Mouse (Mus musculus) forebrain, embryonic 11.5 days (tissue): Measurements from ENCODE around the gene Slc6a20a. TPM values are rescaled to one million over a fixed set of nuclear protein-coding genes. Genes with fewer than 3 reads are reported as not detected.

Experiments
- ATAC-seq: fragments of 200-750 bp; cut with Nextera tagmentation; replicated peaks from 2 replicates; pipeline ENCODE4 v1.8.0; 2017; ENCODE audit warnings: moderate TSS enrichment; ENCODE audit not compliant: low FRiP score
- DNase-seq: peaks from one replicate; pipeline ENCODE4 v3.0.0-alpha.2; 2017; ENCODE audit warnings: low spot score
- H3K27ac ChIP-seq: fragments of 300-500 bp; sonication (generic); 2 replicates; pipeline ENCODE4 v1.5.1; 2014; ENCODE audit warnings: low read depth, low read length
- H3K27me3 ChIP-seq: fragments of 300-500 bp; sonication (generic); 2 replicates; pipeline ENCODE4 v1.6.1; 2014; ENCODE audit warnings: mild to moderate bottlenecking, low read length, mixed read lengths; ENCODE audit not compliant: control insufficient read depth, insufficient read depth
- H3K36me3 ChIP-seq: fragments of 300-500 bp; sonication (generic); 2 replicates; pipeline ENCODE4 v1.6.1; 2014; ENCODE audit warnings: mild to moderate bottlenecking, low read length, moderate library complexity, mixed read lengths; ENCODE audit not compliant: control insufficient read depth, insufficient read depth
- H3K4me1 ChIP-seq: fragments of 300-500 bp; sonication (generic); replicated peaks from 2 replicates; pipeline ENCODE4 v1.6.1; 2014; ENCODE audit warnings: low read length, mixed read lengths; ENCODE audit not compliant: control insufficient read depth, insufficient read depth
- H3K4me2 ChIP-seq: fragments of 300-500 bp; sonication (generic); 2 replicates; pipeline ENCODE4 v1.6.1; 2014; ENCODE audit warnings: low read depth, mild to moderate bottlenecking, low read length, moderate library complexity, mixed read lengths; ENCODE audit not compliant: severe bottlenecking
- H3K4me3 ChIP-seq: fragments of 300-500 bp; sonication (generic); 2 replicates; pipeline ENCODE4 v1.5.1; 2014; ENCODE audit warnings: low read depth, low read length
- H3K9ac ChIP-seq: fragments of 300-500 bp; sonication (generic); 2 replicates; pipeline ENCODE4 v1.6.1; 2014; ENCODE audit warnings: low read length
- H3K9me3 ChIP-seq: fragments of 300-500 bp; sonication (generic); 2 replicates; pipeline ENCODE4 v1.6.1; 2016; ENCODE audit warnings: low read length, mixed read lengths; ENCODE audit not compliant: control insufficient read depth
- WGBS: fragments of 180-500 bp; shearing (Covaris S2); extraction: QIAGEN DNeasy Blood & Tissue Kit; methylation state at CpG from one replicate; pipeline ENCODE4 v1.1.7; 2014; 5-methylcytosine and 5-hydroxymethylcytosine counted together
- polyA plus RNA-seq: library from polyadenylated mRNA; unstranded; fragments of >200 nt; fragmentation: Nextera tagmentation; extraction: Ambion mirVana; gene quantifications from 2 replicates; pipeline ENCODE4 v1.2.1, GENCODE M21; 2014

Gene Slc6a20a
- polyA plus RNA-seq, 1 experiment from 2014 or later: 0.28 TPM

DNA sequence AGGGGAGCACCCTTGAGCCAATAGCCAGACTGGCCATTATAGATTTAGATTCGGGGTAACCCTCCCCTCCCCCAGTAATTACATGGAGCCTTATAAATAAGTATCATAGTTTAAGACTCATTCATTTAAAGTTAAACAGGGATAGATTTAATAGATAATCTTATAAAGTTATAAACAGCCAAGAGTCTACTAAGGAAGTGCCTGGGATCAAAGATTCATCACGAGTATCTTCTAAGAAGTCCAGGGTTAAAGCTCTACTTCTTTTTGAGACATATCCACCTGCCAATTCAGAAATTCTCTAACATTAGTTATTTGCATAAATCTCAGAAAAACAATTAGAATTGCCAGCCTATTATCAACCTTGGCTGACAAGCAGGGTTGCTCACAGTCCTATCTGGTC, 53.9 kb downstream of the Slc6a20a start:
- no peak overlapping the region for H3K9ac ChIP-seq
- H3K27me3 ChIP-seq: no peaks in the 10 kb centered on the region
- H3K4me1 ChIP-seq: no peaks in the 10 kb centered on the region
- H3K4me2 ChIP-seq: no peak overlapping the region
- ATAC-seq (no peak), DNase-seq (no peak)
- no peaks in the 10 kb centered on the region for H3K36me3 ChIP-seq
- 89% methylated on average over 2 of the region's 2 CpGs for WGBS
- H3K9me3 ChIP-seq: no peaks in the 10 kb centered on the region
- H3K27ac ChIP-seq: no peak overlapping the region
- no peak overlapping the region for H3K4me3 ChIP-seq

DNA sequence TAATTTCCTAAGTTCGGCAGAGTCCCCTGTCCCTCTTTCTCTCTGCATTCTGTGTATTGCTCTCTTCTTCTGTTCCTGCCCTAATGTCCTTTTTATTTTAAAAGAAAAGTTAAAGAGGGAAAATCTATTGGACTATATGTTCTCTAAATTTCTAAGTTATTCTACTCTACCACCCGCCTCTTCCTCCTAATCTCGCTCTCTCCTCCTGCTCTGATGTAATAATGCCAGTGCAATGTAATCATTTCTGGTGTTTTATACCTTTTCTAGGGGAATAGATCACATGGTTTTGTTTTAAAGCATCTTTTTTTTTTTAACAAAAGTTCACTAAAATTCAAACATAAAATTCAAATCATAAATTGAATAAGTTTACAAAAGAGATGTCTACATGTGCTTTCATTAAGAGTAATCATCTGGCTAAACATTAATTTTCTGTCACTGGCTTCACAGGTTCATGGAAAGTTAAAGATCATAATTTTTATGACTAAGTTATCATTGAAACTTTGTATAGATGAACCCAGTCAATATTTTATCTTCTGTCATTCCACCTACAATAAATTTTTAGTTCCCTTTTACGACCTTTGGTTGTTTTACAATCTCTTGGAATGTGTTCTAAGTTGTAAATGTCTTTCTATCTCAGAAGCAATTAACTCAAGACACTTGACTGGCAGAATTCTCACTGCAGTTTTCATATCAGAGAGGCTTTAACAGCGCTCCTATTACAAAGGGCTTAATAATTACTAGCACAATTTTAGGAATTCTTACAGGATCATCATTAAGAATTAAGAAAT, 58.2 kb downstream of the Slc6a20a start:
- no peaks in the 10 kb centered on the region for H3K27me3 ChIP-seq
- H3K9ac ChIP-seq: no peak overlapping the region
- ATAC-seq: no peak
- DNase-seq: no peak
- 89% methylated on average over 5 of the region's 5 CpGs for WGBS
- no peaks in the 10 kb centered on the region for H3K36me3 ChIP-seq
- H3K4me1 ChIP-seq: no peaks in the 10 kb centered on the region
- H3K4me2 ChIP-seq: no peak overlapping the region
- H3K9me3 ChIP-seq: no peaks in the 10 kb centered on the region
- no peak overlapping the region for H3K4me3 ChIP-seq
- no peak overlapping the region for H3K27ac ChIP-seq

DNA sequence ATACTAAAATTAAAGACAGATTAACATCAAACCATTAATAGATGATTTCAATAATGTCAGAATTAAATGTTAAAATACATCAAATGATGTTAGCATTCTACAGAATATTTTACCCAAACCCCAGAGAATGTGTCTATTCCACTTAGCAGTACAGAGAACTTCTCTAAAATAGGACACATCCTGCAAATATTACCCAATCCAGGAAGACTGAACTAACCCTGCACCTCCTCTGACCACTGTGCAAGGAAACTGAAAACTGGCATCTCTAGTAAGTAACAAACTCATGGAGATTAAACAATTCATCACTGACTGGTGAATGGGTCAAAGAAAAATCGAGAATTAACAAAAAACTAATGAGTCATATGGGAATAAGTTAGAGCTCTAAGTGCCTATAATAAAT, 77.2 kb downstream of the Slc6a20a start:
- H3K27ac ChIP-seq: no peak overlapping the region
- no peak overlapping the region for H3K4me3 ChIP-seq
- WGBS: 83% methylated on average over 1 of the region's 1 CpGs
- H3K4me2 ChIP-seq: no peak overlapping the region
- H3K9me3 ChIP-seq: no peaks in the 10 kb centered on the region
- H3K9ac ChIP-seq: no peak overlapping the region
- H3K36me3 ChIP-seq: no peaks in the 10 kb centered on the region
- no peaks in the 10 kb centered on the region for H3K4me1 ChIP-seq
- DNase-seq (no peak), ATAC-seq (no peak)
- H3K27me3 ChIP-seq: no peaks in the 10 kb centered on the region

DNA sequence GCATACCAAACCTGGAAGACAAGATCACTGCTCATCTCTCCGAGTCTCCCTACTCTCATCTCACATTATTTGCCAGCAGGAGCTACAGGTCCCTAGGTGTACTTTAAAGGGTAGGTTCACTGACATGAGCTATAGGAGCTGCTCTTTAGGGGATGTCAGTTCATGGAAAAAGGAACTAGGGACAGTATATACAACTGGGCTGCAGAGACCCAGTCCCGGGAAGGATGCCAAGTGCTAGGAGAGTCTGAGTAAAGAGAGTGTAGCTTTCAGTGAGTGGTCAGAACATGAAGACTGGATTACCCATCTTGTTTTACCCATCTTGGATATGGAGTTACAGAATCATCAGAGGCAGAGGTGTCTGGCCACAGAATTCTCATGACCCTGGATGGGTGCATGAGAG, 81.3 kb downstream of the Slc6a20a start:
- 97% methylated on average over 2 of the region's 2 CpGs for WGBS
- Histone ChIP-seq H3K4me3 (no peak overlapping the region), H3K4me2 (no peak overlapping the region), H3K27ac (no peak overlapping the region), H3K4me1 (no peaks in the 10 kb centered on the region), H3K9me3 (no peaks in the 10 kb centered on the region), H3K36me3 (no peaks in the 10 kb centered on the region), H3K9ac (no peak overlapping the region), H3K27me3 (no peaks in the 10 kb centered on the region)
- DNase-seq: no peak
- no peak for ATAC-seq

DNA sequence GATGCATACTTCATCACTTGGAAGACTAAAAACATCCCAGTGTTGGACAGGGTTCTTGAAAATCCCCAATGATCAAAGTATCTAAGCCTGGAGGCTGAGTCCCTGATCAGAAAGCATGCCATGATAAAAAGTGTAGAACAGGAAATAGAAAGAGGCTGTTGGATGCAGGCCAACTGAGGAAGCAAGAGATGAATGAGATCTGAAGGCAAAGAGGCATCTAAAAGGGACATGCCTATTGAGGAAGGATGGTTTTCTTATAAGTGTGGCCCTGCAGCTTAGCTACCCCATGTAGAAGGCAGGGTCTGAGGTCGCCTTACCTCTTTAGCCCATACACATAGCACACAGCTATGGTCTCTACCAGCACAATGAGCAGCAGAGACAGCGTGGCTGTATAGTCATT, 81.8 kb downstream of the Slc6a20a start:
- 89% methylated on average over 2 of the region's 2 CpGs for WGBS

DNA sequence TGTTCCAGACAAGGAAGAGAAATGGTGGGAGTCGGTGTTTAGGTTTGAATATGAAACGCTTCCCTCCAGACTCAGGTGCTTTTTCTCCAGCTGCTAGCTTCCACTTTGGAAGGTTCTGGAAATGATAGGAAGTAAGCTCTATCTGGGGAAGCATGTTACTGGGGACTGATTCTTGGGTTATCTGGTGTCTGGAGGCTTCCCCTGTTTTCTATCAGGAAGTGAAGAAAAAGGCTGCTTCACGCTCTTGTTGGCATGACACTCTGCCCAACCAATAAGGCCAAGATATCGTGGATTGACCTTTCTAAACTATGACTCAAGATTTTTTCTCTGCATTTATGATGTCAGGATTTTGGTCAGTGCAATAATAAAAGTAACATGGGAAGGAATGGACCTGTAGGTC, 83.5 kb downstream of the Slc6a20a start:
- WGBS: 92% methylated on average over 4 of the region's 4 CpGs
- DNase-seq: no peak

More for the DNA sequence above, 81.8 kb downstream of the Slc6a20a start:
- ATAC-seq: no peak
- no peak for DNase-seq
- Histone ChIP-seq H3K9ac (no peak overlapping the region), H3K27me3 (no peaks in the 10 kb centered on the region), H3K4me1 (no peaks in the 10 kb centered on the region), H3K4me2 (no peak overlapping the region), H3K36me3 (no peaks in the 10 kb centered on the region), H3K4me3 (no peak overlapping the region), H3K9me3 (no peaks in the 10 kb centered on the region), H3K27ac (no peak overlapping the region)

DNA sequence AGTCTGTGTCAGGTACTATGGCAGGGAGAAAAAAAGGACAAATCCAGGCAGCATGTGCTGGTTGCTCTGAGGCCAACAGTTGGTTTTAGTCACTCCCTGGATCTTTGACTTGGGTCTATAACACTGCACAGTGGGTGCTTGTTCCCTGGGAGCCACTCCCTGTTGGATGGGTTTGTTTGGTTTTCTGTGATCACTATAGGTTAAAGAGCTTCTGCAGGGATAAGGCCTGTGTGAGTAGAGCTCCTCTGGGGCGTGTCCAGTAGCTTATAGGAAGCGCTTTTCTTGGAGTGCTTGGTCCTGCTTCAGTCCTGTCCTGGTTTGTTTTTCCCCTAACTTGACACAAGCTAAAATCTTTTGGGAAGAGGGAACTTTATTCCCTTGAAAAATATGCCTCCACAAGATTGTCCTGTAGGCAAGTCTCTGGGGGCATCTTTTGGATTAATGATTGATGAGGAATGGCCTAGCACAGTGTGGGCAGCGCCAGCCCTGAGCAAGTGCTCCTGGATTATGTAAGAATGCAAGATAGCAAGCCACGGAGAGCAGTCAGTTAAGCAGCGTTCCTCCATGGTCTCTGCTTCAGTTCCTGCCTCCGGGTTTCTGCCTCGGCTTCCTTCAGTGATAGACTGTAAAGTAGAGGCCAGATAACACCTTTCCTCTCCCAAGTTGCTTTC, 89.3 kb downstream of the Slc6a20a start:
- no peak overlapping the region for H3K27ac ChIP-seq
- no peaks in the 10 kb centered on the region for H3K9me3 ChIP-seq
- H3K36me3 ChIP-seq: no peaks in the 10 kb centered on the region
- no peaks in the 10 kb centered on the region for H3K27me3 ChIP-seq
- ATAC-seq (no peak), DNase-seq (no peak)
- H3K9ac ChIP-seq: no peak overlapping the region
- WGBS: 91% methylated on average over 7 of the region's 7 CpGs
- no peaks in the 10 kb centered on the region for H3K4me1 ChIP-seq
- H3K4me3 ChIP-seq: no peak overlapping the region
- H3K4me2 ChIP-seq: no peak overlapping the region

More for the DNA sequence above, 83.5 kb downstream of the Slc6a20a start:
- Histone ChIP-seq H3K9ac (no peak overlapping the region), H3K4me1 (no peaks in the 10 kb centered on the region), H3K4me2 (no peak overlapping the region), H3K27ac (no peak overlapping the region), H3K9me3 (no peaks in the 10 kb centered on the region), H3K27me3 (no peaks in the 10 kb centered on the region), H3K4me3 (no peak overlapping the region), H3K36me3 (no peaks in the 10 kb centered on the region)
- ATAC-seq: no peak
